Mouse (Mus musculus) embryonic facial prominence, embryonic 10.5 days (tissue): ENCODE data around the gene Spaca7. TPM values are rescaled to one million over a fixed set of nuclear protein-coding genes. Genes with fewer than 3 reads are reported as not detected.
"Not testable (repeated sequence)": the region's sequence is repeated elsewhere in the genome, so short reads cannot be mapped to it uniquely, and the experiment has no call there.

Source experiments
- DNase-seq: peaks from one replicate; pipeline ENCODE4 v3.0.0-alpha.2; 2017; ENCODE audit warnings: low spot score
- H3K27ac ChIP-seq: fragments of 300-500 bp; sonication (generic); replicated peaks from 2 replicates; pipeline ENCODE4 v1.5.1; 2016; ENCODE audit warnings: mild to moderate bottlenecking
- H3K27me3 ChIP-seq: fragments of 300-500 bp; sonication (generic); replicated peaks from 2 replicates; pipeline ENCODE4 v1.6.1; 2016; ENCODE audit warnings: low read depth, mild to moderate bottlenecking; ENCODE audit not compliant: poor library complexity, severe bottlenecking
- H3K36me3 ChIP-seq: fragments of 300-500 bp; sonication (generic); replicated peaks from 2 replicates; pipeline ENCODE4 v1.6.1; 2016; ENCODE audit warnings: mild to moderate bottlenecking, moderate library complexity
- H3K4me1 ChIP-seq: fragments of 300-500 bp; sonication (generic); 2 replicates; pipeline ENCODE4 v1.6.1; 2016
- H3K4me3 ChIP-seq: fragments of 300-500 bp; sonication (generic); 2 replicates; pipeline ENCODE4 v1.5.1; 2016; ENCODE audit warnings: mild to moderate bottlenecking, moderate library complexity
- H3K9me3 ChIP-seq: fragments of 300-500 bp; sonication (generic); 2 replicates; pipeline ENCODE4 v1.6.1; 2016; ENCODE audit warnings: mild to moderate bottlenecking
- WGBS: fragments of 180-500 bp; shearing (Covaris S2); methylation state at CpG from one replicate; pipeline ENCODE4 v1.1.7; 2016; 5-methylcytosine and 5-hydroxymethylcytosine counted together
- polyA plus RNA-seq: library from polyadenylated mRNA; unstranded; fragments of >200 nt; fragmentation: Nextera tagmentation; extraction: Ambion mirVana; gene quantifications from 2 replicates; pipeline ENCODE4 v1.2.1, GENCODE M21; 2016

Gene Spaca7
- polyA plus RNA-seq, 1 experiment from 2014 or later, result not detected

DNA sequence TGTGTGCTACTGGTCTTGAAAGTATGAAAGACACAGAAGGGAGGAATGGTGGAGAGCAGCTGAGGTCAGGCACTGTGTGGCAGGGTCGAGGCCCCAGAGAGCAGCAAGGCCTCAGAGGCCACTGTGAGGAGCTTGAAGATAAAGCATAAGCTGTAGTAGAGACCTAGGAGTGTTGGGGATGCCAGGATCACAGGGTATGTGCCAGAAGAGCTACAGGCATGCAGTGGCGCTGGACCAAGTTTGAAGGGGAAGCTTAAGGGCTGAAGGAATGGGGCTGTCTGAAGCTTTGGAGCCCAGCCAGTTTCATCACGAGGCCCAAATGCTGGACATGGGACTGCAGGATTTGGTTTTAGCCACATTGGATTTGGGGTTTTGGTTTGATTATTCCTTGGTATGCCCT, 44.5 kb downstream of the Spaca7 start:
- H3K27me3 ChIP-seq, H3K9me3 ChIP-seq, DNase-seq, H3K4me1 ChIP-seq, H3K27ac ChIP-seq, H3K4me3 ChIP-seq: not testable (repeated sequence)
- peaks cover 81% of the 10 kb centered on the region for H3K36me3 ChIP-seq
- 87% methylated on average over 3 of the region's 3 CpGs for WGBS

DNA sequence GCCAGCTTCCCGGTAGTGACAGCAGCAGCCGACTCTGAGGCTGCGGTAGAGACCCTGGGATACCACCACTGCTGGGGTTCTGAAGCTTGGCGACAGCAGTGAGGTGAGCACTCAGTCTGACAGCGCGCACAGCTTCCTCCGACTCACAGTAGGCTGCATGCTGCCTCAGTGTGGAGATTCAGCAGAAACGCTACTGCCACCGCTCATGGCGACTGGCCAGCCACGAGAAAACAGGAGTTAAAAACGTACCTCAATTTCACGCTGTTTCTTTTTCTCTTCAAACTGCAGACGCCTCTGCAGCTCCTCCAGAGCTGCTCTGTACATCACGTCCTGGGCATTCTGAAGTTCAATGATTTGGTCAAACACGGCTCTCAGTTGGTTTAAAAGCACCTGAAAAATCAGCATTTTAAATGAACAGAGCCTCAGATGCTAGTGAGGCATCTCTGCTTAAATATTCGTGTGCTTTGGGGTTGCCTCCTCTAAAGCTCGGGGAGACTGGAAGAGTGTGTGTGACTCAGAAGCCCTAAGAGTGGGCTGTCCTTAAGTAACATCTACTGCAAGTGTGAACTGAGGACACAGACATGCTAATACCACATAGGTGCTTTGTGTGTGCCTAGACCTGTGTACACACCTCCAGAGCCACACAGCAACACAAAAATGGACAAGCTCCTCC, 48.9 kb downstream of the Spaca7 start:
- Histone ChIP-seq H3K27ac (no peak overlapping the region), H3K36me3 (peaks cover 91% of the 10 kb centered on the region), H3K4me3 (no peak overlapping the region), H3K27me3 (no peaks in the 10 kb centered on the region), H3K4me1 (no peaks in the 10 kb centered on the region), H3K9me3 (0 out of 2 replicates have a peak, but pooled peaks cover 3% of the 10 kb centered on the region)
- WGBS, result 92% methylated on average over 18 of the region's 18 CpGs
- no peak for DNase-seq

DNA sequence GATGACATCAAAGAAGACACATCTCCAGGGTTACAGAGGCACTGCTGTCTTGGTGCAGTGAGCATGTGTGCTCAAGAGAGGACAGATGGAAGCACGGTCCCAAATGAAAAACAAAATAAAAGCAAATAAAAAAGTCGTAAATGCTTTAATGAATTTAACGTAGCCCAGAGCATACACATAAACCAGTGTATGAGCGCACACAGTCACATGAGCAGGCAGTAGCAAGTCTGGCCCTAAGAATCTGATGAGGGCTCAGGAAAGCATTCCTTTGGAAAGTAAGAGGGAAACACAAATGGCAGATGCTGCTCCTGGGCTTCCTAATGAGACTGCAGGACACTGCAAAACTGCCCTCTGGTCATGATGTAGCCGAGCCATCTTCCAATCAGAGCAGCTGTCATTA, 53.1 kb downstream of the Spaca7 start:
- Histone ChIP-seq H3K36me3 (peaks cover 94% of the 10 kb centered on the region), H3K4me1 (no peaks in the 10 kb centered on the region), H3K27ac (no peak overlapping the region), H3K4me3 (no peak overlapping the region), H3K27me3 (no peaks in the 10 kb centered on the region), H3K9me3 (0 out of 2 replicates have a peak, but pooled peaks cover 3% of the 10 kb centered on the region)
- DNase-seq, result no peak
- 85% methylated on average over 5 of the region's 5 CpGs for WGBS

DNA sequence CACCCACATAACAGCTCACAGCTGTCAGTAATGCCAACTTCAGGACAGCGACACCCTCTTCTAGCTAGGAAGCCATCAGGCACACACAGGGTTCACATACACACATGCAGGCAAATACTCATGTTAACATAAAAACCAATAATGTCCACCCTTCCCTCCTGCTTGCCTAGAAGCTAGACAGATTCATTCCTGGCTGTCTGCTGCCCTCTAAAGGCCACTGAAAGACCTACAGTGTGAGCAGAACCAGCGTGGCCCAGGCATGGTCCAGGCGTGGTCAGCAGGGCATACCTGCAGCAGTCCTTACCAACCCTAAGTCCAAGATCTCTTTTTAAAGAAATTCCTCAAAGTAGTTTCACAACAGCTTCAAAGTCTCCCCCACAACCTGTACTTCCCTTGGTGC, 56.2 kb downstream of the Spaca7 start:
- peak; percentile 51 for DNase-seq
- H3K4me1 ChIP-seq, result no peaks in the 10 kb centered on the region
- no peaks in the 10 kb centered on the region for H3K9me3 ChIP-seq
- no peak overlapping the region for H3K4me3 ChIP-seq
- no peaks in the 10 kb centered on the region for H3K27me3 ChIP-seq
- 40% methylated on average over 3 of the region's 3 CpGs for WGBS
- H3K36me3 ChIP-seq, result peaks cover 93% of the 10 kb centered on the region
- no peak overlapping the region for H3K27ac ChIP-seq

- 94% methylated on average over 2 of the region's 2 CpGs for whole genome bisulfite sequencing
- no peak for DNase-seq
- H3K9me3 ChIP-seq, result no peaks in the 10 kb centered on the region
- H3K4me1 ChIP-seq, result no peaks in the 10 kb centered on the region
- H3K27ac ChIP-seq, result no peak overlapping the region
- H3K27me3 ChIP-seq, result no peaks in the 10 kb centered on the region
- peaks cover 97% of the 10 kb centered on the region for H3K36me3 ChIP-seq
- no peak overlapping the region for H3K4me3 ChIP-seq
Observed at GRCm38 (mm10) chr8:12635366-12635765, 62.5 kb downstream of the Spaca7 start.

DNA sequence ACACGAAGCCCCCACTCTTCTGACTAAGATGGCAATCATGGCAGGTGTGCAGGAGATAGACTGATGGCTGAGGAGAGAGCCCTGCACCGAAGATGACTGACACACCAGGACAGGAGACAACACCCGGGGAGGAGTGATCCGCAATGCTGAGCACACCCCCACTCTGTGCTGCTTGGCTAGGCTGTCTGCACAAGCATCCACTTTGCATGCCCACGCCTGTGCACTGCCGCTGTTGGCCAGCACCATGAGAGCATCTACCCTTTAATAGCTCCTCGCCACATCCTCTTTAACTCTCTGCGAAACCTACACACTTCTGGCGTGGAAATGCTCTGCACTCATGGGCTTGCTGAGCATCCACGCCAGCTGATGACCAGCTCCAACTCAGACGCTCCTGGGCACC, 65.6 kb downstream of the Spaca7 start:
- Histone ChIP-seq H3K27me3 (no peaks in the 10 kb centered on the region), H3K36me3 (peaks cover 85% of the 10 kb centered on the region), H3K4me1 (no peaks in the 10 kb centered on the region)

GRCm38 (mm10) chr8:12641527-12641926, 68.7 kb downstream of the Spaca7 start:
- Histone ChIP-seq H3K36me3 (peaks cover 85% of the 10 kb centered on the region), H3K4me1 (no peaks in the 10 kb centered on the region), H3K4me3 (no peak overlapping the region), H3K27me3 (no peaks in the 10 kb centered on the region), H3K9me3 (no peaks in the 10 kb centered on the region), H3K27ac (no peak overlapping the region)
- DNase-seq, result no peak
- WGBS, result 95% methylated on average over 6 of the region's 6 CpGs

More for the DNA sequence above, 65.6 kb downstream of the Spaca7 start:
- 92% methylated on average over 11 of the region's 11 CpGs for whole genome bisulfite sequencing
- no peak for DNase-seq
- H3K27ac ChIP-seq, result no peak overlapping the region
- no peak overlapping the region for H3K4me3 ChIP-seq
- H3K9me3 ChIP-seq, result no peaks in the 10 kb centered on the region

- Histone ChIP-seq H3K9me3 (no peaks in the 10 kb centered on the region), H3K27ac (no peak overlapping the region), H3K4me3 (no peak overlapping the region), H3K4me1 (no peaks in the 10 kb centered on the region), H3K36me3 (peaks cover 85% of the 10 kb centered on the region), H3K27me3 (no peaks in the 10 kb centered on the region)
- DNase-seq, result no peak
- WGBS, result 88% methylated on average over 8 of the region's 8 CpGs
Observed at GRCm38 (mm10) chr8:12644341-12644740, 71.5 kb downstream of the Spaca7 start.

GRCm38 (mm10) chr8:12644894-12645293, 72.1 kb downstream of the Spaca7 start:
- WGBS, result 82% methylated on average over 7 of the region's 7 CpGs
- Histone ChIP-seq H3K4me1 (no peaks in the 10 kb centered on the region), H3K9me3 (no peaks in the 10 kb centered on the region), H3K27me3 (no peaks in the 10 kb centered on the region), H3K4me3 (no peak overlapping the region), H3K27ac (no peak overlapping the region), H3K36me3 (peaks cover 85% of the 10 kb centered on the region)
- no peak for DNase-seq

- DNase-seq, result no peak
- H3K9me3 ChIP-seq, result no peaks in the 10 kb centered on the region
- H3K4me3 ChIP-seq, result no peak overlapping the region
- H3K27me3 ChIP-seq, result no peaks in the 10 kb centered on the region
- no peaks in the 10 kb centered on the region for H3K4me1 ChIP-seq
- H3K36me3 ChIP-seq, result peaks cover 85% of the 10 kb centered on the region
- WGBS, result 52% methylated on average over 4 of the region's 4 CpGs
- no peak overlapping the region for H3K27ac ChIP-seq
Observed at GRCm38 (mm10) chr8:12646536-12646935, 73.7 kb downstream of the Spaca7 start.

DNA sequence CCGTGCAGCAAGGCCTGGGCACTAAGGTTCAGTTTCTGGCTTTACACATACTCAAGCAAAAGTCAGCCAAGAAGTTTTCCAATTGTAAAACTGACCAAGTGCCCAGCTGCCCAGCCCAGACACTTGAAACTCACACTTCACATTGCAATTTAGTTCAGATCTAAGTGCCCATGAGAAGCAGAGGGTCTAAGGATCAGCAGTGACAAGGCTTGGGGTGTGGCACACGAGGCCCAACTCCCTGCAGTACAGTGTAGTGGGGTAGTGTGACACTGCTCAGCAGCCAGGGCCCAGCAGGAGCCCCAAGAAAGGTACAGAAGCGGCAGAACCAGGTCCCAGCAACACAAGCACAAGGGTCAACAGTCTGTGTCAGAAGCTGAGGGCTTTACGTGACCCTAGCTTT, 76.1 kb downstream of the Spaca7 start:
- no peaks in the 10 kb centered on the region for H3K27me3 ChIP-seq
- 92% methylated on average over 4 of the region's 4 CpGs for WGBS
- H3K4me1 ChIP-seq, result no peaks in the 10 kb centered on the region
- no peak for DNase-seq
- no peak overlapping the region for H3K27ac ChIP-seq
- no peaks in the 10 kb centered on the region for H3K9me3 ChIP-seq
- peaks cover 99% of the 10 kb centered on the region for H3K36me3 ChIP-seq
- H3K4me3 ChIP-seq, result no peak overlapping the region
